Mouse (Mus musculus): ENCODE results near the gene Gm10521.
A peak's percentile ranks its signal among the peaks of the same experiment; 100 is the strongest.
"Not testable (repeated sequence)": the region's sequence is repeated elsewhere in the genome, so short reads cannot be mapped to it uniquely, and the experiment has no call there.

The Gm10521 gene

DNA sequence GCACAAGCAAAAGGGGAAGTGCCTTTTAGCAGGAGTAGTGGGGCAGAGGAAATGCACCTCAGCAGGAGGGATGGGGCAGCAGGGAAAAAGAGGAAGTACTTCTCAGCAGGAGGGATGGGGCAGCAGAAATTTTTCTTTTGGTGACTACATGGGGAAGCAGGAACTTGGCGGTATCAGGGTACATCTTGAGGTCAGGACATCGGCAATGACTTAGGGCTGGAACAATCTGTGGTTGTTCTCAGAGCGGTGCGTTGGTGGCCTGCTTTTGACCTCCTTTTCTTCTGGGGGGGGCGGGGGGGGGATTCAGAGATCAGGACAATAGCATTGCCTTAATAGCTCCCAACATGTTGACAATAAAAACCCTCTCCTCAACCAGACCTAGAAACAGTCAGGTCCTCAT is at the start of gene Gm10521:
Gene Gm10521, plus strand, starts transcription at position 301 of the 400 bp plus-strand sequence.
- DNase-seq (ENCODE audit: low spot score in 2 of 2): not testable (repeated sequence)

DNA sequence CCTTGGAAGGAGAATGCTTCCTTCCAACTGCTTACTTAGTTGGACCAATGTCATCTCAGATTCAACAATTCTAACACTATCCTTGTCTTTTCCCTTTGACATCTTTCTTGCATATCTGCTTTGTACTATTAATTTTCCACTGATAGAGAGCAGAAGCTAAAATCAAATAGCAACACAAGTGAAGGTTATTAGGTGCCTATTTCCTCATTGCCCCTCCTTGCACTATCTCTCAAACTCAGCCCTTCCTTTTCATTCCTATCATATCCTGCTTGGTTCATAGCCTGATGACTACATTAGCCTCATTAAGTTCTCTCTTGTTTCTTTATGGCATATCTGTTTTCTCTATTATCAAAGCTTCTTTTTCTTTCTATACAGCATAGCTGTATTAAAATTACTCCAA is 47.3 kb upstream of the Gm10521 start:
- no peak for DNase-seq (ENCODE audit: low spot score in 2 of 2)

DNA sequence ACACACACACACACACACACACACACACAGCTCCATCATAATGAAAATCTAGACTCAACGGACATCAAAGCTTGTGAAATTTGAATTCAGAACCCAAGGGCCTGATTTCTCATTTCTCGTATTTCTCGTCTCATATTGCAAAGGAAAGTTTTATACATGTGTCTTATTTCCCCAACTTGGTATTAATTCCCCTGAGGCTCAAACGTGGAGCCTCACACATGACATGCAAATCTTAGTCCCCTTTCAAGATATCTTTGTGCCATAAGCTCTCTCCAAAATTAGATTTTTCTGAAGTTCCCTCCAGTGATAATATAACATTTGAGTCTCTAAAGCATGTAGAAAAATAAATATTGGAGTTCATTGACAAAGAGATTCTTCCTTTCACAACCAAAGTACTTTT is 46.7 kb upstream of the Gm10521 start:
- DNase-seq (ENCODE audit: low spot score in 2 of 2): no peak

DNA sequence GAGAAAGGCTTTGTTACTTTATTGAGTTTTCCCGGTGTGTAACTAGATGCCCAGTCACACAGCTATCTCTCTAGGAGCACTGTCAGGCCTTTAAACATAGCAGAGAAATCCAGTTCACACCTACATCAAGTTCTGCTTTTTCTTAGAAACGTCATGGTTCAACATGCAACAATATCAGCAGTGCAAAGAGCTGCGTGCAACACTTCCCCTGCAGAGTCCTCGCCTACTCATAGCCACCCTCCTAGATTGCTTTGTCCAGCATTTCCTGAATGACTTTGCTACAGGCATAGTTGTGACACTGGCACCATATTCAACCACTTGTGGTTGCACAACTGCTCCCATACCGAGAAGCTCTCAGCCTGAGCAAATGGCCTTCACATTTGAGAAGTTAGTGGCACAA is 46.0 kb upstream of the Gm10521 start:
- DNase-seq (ENCODE audit: low spot score in 2 of 2): no peak

DNA sequence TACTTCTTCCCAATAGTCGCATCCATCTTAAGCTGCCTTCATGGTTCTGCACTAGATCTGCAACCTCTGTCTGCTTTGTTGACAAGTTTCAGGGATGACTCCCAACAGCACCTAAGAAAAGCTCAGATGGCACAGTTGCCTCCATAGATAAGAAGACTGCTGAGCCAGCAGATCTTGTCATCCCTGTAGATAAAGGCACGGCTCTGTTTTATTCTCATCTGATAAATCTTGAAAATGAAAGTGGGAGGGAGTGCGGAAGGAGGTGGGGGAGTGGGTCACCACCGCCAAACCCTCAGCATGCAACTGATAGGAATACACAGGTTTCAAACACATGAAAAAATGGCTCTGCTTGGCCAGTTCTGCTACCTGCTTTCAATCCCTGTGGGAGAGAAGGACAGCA is 30.0 kb upstream of the Gm10521 start:
- no peak for DNase-seq (ENCODE audit: low spot score in 2 of 2)

DNA sequence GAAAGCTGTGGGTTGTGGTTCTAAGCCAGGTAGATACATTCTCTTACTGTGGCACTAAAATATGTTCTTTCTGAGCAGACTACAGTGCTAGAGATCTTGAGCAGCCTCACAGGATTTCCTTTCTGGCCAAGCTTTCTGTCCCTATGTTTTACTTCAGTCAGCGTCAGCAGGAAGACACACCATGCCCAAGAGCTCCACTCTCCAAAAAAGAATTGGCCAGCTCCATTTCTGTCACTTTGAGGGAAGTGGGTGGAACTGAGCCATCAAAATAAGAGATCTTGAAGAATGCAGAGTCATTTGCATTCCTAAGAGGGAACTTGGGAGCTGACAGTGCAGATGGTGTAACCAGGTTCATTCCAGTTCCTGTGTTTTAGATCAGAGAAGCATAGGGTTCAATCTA is 8.5 kb upstream of the Gm10521 start:
- peak; percentile 25 to 57 for DNase-seq (ENCODE audit: low spot score in 2 of 2)

GRCm38 (mm10) chr1:171904011-171904410 is 8.5 kb downstream of the Gm10521 start:
- DNase-seq (ENCODE audit: low spot score in 2 of 2): no peak

DNA sequence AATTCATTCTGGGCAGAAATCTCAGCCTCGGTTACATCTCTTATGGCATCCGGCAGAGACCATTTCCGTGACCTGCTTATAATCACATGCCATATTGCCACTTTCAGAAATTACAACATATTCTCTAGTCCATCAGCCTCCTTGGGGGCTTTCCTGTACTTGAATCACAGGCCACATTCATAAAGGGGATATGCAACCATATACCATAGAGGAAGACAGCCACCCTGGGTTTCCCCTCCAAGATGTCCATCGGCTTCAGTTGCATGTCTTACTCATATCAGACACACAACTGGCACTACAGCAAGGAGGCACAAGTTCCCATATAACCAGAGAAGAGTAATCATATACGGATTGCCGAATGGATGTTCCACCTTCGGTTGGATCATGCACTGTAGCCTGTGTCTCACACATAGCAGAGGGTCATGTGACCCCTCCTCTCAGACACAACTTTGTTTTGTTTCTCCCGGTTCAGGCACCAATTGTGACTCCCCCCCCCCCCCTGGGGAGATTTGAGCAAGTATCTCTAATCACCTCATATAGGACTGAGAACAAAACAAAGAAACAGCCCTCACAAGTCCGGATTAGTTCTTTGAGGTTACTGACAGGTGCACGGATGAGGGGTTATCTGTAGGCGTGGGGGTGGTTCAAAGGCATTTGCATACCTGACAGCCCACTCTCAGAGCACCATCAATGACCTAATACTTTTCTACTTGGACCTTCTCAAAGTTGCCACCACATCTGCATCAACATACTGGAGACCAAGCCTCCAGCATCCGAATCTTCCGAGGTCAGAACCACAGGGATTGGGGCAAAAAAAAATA is 20.4 kb downstream of the Gm10521 start:
- no peak for DNase-seq (ENCODE audit: low spot score in 2 of 2)

DNA sequence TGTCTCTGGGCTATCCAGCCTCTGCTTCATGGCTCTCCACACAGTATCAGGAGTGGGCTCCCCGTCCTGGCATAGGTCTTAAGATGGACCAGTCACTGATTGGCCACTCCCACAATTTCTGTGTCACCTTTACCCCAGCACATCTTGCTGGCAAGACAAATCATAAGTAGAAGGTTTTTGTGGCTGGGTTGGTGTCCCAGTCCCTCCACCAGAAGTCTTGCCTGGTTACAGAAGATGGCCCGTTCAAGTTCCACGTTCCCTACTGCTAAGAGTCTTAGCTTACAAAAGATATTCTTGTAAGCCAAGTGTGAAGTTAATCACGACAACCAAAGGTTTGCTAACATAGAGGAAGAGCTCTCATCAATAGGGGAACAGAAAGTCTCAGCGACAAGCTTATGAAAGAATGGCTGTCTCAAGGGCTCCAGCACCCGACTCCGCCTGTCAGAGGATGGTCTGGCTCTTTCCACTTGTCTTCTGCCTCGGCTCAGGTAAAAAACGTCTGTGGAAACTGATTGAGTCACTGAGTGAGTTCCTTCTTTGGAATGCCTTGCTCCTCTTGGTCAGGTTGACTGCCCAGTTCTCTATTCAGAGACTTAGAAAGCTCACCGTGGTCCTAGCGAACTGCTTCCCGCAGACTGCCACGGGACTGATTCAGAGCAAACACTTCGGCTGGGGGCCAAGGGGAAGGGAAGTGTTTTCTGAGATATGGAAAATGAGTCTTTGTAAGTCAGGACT is 22.0 kb downstream of the Gm10521 start, which contains the start of gene Slamf6:
Gene Slamf6, plus strand, starts transcription at position 211 of the 735 bp plus-strand sequence.
- no peak for DNase-seq (ENCODE audit: low spot score in 2 of 2)

GRCm38 (mm10) chr1:171918136-171918920 is 22.9 kb downstream of the Gm10521 start:
- DNase-seq (ENCODE audit: low spot score in 2 of 2): no peak

- no peak for DNase-seq (ENCODE audit: low spot score in 2 of 2)
Observed at GRCm38 (mm10) chr1:171919193-171919592, 23.7 kb downstream of the Gm10521 start.

DNA sequence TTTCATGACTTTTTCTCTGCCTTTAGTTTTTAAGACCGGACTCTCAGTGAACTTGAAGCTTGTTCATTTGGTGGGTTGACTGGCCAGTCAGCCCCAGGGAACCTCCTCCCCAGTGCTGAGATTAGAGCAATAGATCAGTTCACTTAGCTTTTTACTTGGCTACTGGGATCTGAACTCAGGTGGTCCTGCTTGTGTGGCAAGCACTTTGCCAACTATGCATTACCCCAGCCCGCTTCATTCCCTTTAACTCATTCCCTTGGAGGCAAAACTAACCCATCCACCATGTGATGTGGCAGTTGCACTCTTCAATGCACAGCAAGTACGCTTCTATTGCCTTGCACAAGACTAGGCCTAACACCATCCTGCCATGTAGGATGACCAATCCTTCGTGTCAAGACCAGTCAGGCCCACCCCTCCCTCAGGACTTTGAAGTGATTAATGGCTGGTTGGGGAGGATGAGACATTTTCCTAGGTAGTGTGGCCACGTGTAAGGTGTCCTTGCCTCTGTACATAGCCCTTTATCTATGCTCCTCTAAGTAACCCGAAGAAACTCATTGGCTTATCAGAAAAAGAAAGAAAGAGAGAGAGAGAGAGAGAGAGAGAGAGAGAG is 24.5 kb downstream of the Gm10521 start:
- DNase-seq (ENCODE audit: low spot score in 2 of 2): no peak

- no peak for DNase-seq (ENCODE audit: low spot score in 2 of 2)
Observed at GRCm38 (mm10) chr1:171920989-171921621, 25.6 kb downstream of the Gm10521 start.

GRCm38 (mm10) chr1:171921641-171922040 is 26.2 kb downstream of the Gm10521 start:
- DNase-seq (ENCODE audit: low spot score in 2 of 2): no peak

- DNase-seq (ENCODE audit: low spot score in 2 of 2): peak in 1 of 2 experiments; percentile 30
Observed at GRCm38 (mm10) chr1:171922844-171923243, 27.4 kb downstream of the Gm10521 start.

- DNase-seq (ENCODE audit: low spot score in 2 of 2): no peak
Observed at GRCm38 (mm10) chr1:171924900-171925299, 29.4 kb downstream of the Gm10521 start.

DNA sequence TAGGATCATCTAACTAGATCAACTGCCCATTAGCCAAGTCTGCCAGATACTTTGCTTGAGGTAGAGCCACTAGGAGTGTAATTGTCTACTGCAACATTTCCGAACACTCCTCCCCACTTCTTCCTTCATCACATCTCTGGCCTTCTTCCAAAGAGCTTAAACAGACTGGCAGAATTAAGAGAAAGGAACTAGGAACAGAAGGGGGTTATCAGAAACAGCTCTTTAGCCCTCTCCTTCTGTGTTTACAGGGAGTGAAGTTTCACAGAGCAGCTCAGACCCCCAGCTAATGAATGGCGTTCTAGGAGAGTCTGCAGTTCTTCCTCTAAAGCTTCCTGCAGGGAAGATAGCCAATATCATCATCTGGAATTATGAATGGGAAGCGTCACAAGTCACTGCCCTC is 38.4 kb downstream of the Gm10521 start:
- no peak for DNase-seq (ENCODE audit: low spot score in 2 of 2)

DNA sequence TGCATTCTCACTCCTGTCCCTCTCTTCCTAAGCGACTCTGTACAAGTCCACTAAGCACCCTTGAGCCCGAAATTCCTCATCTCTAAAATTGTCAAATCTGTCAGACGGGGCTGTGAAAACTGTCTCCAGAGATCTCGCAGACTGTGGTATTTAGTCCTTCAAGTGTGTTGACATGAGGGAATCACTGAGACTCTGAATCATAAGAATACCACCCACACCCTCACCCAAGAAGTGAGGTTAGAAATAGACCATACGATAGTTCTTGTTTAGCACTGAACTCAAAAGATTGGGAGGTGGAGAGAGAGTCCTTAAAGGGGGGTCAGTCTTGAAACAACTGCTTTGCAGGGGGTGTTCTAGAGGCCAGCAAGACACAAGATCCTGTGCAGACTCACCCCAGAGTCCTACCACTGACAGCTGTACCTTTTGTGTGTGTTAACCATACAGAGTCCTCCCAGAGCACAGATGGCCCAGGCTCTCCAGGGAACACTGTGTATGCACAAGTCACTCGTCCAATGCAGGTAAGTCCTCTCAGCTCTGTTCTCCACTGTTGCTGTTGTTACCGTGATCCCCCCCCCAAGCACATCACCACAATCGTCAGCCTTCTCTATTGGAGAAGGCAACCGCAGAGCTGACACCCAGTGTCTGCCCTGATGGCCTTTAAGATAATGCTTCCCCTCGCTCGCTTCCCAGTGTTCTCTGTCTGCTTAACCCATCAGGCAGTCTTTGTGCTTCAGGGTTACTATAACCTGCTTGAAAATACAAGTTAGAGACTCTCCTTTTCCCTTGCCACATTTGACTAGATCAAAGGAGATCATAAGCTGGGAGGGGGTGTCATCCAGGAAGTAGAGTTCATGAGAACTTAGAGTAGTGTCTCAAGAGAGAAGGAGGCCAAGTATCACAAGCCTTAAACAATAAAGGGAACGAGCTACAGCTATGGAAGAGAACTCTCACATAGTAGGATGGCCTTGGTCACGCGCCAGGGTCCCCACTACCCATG is 43.8 kb downstream of the Gm10521 start:
- DNase-seq (ENCODE audit: low spot score in 2 of 2): no peak

DNA sequence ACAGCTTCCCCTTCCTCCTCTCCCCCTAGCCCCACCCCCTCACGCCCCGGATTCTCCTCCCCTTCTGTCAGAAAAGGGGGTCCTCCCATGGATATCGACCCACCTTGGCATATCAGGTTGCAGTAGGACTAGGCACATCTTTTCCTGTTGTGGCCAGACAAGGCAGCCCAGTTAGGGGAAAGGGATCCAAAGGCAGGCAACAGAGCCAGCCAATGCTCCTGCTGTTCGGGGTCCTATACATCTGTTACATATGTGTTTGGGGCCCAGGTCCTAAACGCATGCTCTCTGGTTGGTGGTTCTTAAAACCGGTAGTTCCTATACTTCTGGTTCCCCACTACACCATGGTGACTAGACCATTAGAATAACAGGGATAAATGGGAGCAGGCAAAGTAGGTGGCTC is 45.2 kb downstream of the Gm10521 start:
- DNase-seq (ENCODE audit: low spot score in 2 of 2): no peak

GRCm38 (mm10) chr1:171946447-171946995 is 51.1 kb downstream of the Gm10521 start:
- DNase-seq (ENCODE audit: low spot score in 2 of 2): no peak

Data from right cerebral cortex, postnatal 10 days (tissue).